Mouse (Mus musculus): ENCODE measurements around the gene Gm10577. TPM values are rescaled to one million over a fixed set of nuclear protein-coding genes. Genes with fewer than 3 reads are reported as not detected.

Gm10577 gene
- polyA plus RNA-seq, 1 experiment from 2014 or later = not detected

DNA sequence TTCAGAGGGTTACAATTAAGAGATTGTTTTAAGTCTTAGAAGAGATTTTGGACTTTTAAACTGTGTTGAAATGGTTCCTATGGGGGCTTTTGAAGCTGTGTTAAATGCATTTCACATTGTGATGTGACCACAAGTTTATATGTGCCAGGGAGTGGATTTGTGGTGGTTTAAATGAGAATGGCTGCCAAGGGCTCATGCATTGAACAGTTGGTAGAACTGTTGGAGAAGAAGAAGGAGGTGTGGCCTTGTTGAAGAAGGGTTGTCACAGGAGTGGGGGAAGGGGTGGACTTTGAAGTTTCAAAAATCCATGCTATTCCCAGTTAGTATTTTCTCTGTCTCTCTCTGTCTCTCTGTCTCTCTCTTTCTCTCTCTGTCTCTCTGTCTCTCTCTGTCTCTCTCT is 23.7 kb upstream of the Gm10577 start:
- Histone ChIP-seq H3K27me3 (ENCODE audit: control insufficient read depth, insufficient read depth, low read length) (no peaks in the 10 kb centered on the region), H3K4me3 (ENCODE audit: low read depth, low read length) (no peak overlapping the region), H3K9me3 (ENCODE audit: control insufficient read depth, low read length) (no peaks in the 10 kb centered on the region), H3K4me1 (replicated peaks; ENCODE audit: control insufficient read depth, insufficient read depth) (no peaks in the 10 kb centered on the region), H3K4me2 (replicated peaks; ENCODE audit: low read depth) (no peak overlapping the region), H3K36me3 (ENCODE audit: control insufficient read depth, insufficient read depth, low read length) (no peaks in the 10 kb centered on the region), H3K27ac (replicated peaks) (no peak overlapping the region), H3K9ac (ENCODE audit: low read length) (no peak overlapping the region)
- DNase-seq (ENCODE audit: low spot score) = no peak
- TF ChIP-seq CTCF (IDR thresholded peaks at IDR 0.05; ENCODE audit: low read depth) (no peak), EP300 (optimal IDR thresholded peaks at IDR 0.05) (no peak)
- no peak for ATAC-seq (ENCODE audit: low FRiP score, low TSS enrichment)

DNA sequence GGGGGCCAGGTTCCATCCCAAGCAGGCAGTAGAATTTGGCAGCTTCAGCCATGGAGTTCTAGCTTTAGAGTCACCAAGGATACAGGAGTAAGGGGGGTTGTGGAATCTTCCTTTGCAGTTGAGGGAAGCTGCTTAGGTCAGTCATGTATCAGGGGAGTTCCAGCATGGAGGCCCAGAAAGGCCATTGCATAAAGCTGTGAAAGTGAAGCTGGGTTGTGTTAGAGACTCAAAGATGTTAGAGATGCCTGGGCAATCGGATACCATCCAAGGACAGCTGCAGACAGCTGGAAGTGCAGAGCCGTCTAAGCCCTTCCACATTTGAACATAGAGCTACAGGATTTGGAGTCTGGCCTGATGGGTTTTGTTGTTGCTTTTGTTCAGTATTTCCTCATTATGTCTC is 23.2 kb upstream of the Gm10577 start:
- Histone ChIP-seq H3K27ac (replicated peaks) (no peak overlapping the region), H3K9me3 (ENCODE audit: control insufficient read depth, low read length) (no peaks in the 10 kb centered on the region), H3K4me2 (replicated peaks; ENCODE audit: low read depth) (no peak overlapping the region), H3K4me1 (replicated peaks; ENCODE audit: control insufficient read depth, insufficient read depth) (no peaks in the 10 kb centered on the region), H3K4me3 (ENCODE audit: low read depth, low read length) (no peak overlapping the region), H3K27me3 (ENCODE audit: control insufficient read depth, insufficient read depth, low read length) (no peaks in the 10 kb centered on the region), H3K36me3 (ENCODE audit: control insufficient read depth, insufficient read depth, low read length) (no peaks in the 10 kb centered on the region), H3K9ac (ENCODE audit: low read length) (no peak overlapping the region)
- TF ChIP-seq EP300 (optimal IDR thresholded peaks at IDR 0.05) = no peak
- ATAC-seq (ENCODE audit: low FRiP score, low TSS enrichment) (no peak), DNase-seq (ENCODE audit: low spot score) (no peak)
- 67% methylated on average over 2 of the region's 2 CpGs for WGBS

DNA sequence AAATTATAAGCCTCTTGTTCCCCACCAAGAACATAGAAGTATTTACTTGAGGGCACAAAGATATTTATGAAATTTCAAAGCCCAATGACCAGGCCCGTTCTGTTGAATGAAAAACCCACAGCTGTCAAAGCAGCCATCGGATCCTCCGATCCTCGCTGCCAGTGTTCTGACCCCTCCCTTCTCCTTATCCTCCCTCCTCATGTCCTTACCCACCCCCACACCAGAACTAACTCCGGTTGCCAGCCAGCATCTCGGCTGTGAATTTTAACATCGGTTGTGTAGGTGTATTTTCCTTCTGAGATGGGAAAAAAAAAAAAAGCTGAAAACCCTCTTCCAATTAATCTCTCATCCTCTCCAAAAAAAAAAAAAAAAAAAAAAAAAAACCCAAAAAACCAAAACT is 16.7 kb upstream of the Gm10577 start:
- WGBS = 77% methylated on average over 7 of the region's 7 CpGs
- H3K36me3 ChIP-seq (ENCODE audit: control insufficient read depth, insufficient read depth, low read length) = no peaks in the 10 kb centered on the region
- H3K4me3 ChIP-seq (ENCODE audit: low read depth, low read length) = no peak overlapping the region
- no peak overlapping the region for H3K9ac ChIP-seq (ENCODE audit: low read length)
- no peaks in the 10 kb centered on the region for H3K4me1 ChIP-seq (replicated peaks; ENCODE audit: control insufficient read depth, insufficient read depth)
- H3K4me2 ChIP-seq (replicated peaks; ENCODE audit: low read depth) = no peak overlapping the region
- ATAC-seq (ENCODE audit: low FRiP score, low TSS enrichment) (no peak), DNase-seq (ENCODE audit: low spot score) (no peak)
- no peak overlapping the region for H3K27ac ChIP-seq (replicated peaks)
- no peaks in the 10 kb centered on the region for H3K9me3 ChIP-seq (ENCODE audit: control insufficient read depth, low read length)
- no peak for TF ChIP-seq CTCF (IDR thresholded peaks at IDR 0.05; ENCODE audit: low read depth)
- TF ChIP-seq EP300 (optimal IDR thresholded peaks at IDR 0.05) = no peak
- H3K27me3 ChIP-seq (ENCODE audit: control insufficient read depth, insufficient read depth, low read length) = no peaks in the 10 kb centered on the region

DNA sequence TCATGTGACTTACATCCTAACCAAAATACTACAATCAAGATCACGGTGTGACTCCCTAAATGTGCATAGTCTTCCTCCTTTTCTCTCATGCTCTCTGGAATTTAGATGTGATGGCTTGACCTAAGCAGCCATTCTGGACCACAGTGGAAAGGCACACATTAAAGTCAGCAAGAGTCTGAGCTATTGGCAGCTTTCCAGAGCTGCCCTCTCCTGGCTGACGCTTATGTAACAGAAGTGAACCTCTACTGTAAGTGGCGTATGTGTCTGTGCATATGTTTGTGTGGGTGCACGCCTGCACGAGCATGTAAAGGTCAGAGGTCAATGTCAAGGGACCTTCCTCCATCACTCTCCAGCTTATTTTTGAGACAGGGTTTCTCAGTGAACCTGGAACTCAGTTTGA is 14.6 kb upstream of the Gm10577 start:
- no peak for TF ChIP-seq CTCF (IDR thresholded peaks at IDR 0.05; ENCODE audit: low read depth)
- TF ChIP-seq EP300 (optimal IDR thresholded peaks at IDR 0.05) = no peak
- H3K4me2 ChIP-seq (replicated peaks; ENCODE audit: low read depth) = no peak overlapping the region
- WGBS = 64% methylated on average over 5 of the region's 5 CpGs
- ATAC-seq (ENCODE audit: low FRiP score, low TSS enrichment) = no peak
- H3K27ac ChIP-seq (replicated peaks) = no peak overlapping the region
- no peaks in the 10 kb centered on the region for H3K4me1 ChIP-seq (replicated peaks; ENCODE audit: control insufficient read depth, insufficient read depth)
- DNase-seq (ENCODE audit: low spot score) = no peak
- no peaks in the 10 kb centered on the region for H3K36me3 ChIP-seq (ENCODE audit: control insufficient read depth, insufficient read depth, low read length)
- no peaks in the 10 kb centered on the region for H3K9me3 ChIP-seq (ENCODE audit: control insufficient read depth, low read length)
- H3K4me3 ChIP-seq (ENCODE audit: low read depth, low read length) = no peak overlapping the region
- H3K27me3 ChIP-seq (ENCODE audit: control insufficient read depth, insufficient read depth, low read length) = no peaks in the 10 kb centered on the region
- no peak overlapping the region for H3K9ac ChIP-seq (ENCODE audit: low read length)

DNA sequence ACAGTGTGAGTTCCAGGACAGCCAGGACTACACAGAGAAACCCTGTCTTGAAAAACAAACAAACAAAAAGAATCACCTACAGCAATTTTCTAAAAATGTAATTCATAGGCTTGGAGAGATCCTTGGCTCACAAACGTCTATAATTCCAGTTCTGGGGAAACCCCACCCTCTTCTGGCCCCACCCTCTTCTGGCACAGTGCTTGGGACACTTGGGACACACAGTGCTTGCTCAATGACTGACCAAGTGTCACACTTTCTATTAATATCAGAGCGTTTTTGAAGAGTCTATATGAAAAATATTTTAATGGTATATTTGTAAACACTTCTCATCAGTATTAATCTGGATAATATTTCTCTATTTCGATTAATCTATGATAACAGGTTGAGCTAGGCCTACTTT is 12.6 kb upstream of the Gm10577 start:
- WGBS = 66% methylated on average over 3 of the region's 3 CpGs
- no peaks in the 10 kb centered on the region for H3K9me3 ChIP-seq (ENCODE audit: control insufficient read depth, low read length)
- H3K36me3 ChIP-seq (ENCODE audit: control insufficient read depth, insufficient read depth, low read length) = no peaks in the 10 kb centered on the region
- no peaks in the 10 kb centered on the region for H3K27me3 ChIP-seq (ENCODE audit: control insufficient read depth, insufficient read depth, low read length)
- no peak overlapping the region for H3K4me3 ChIP-seq (ENCODE audit: low read depth, low read length)
- TF ChIP-seq CTCF (IDR thresholded peaks at IDR 0.05; ENCODE audit: low read depth) (no peak), EP300 (optimal IDR thresholded peaks at IDR 0.05) (no peak)
- no peak overlapping the region for H3K4me2 ChIP-seq (replicated peaks; ENCODE audit: low read depth)
- ATAC-seq (ENCODE audit: low FRiP score, low TSS enrichment) (no peak), DNase-seq (ENCODE audit: low spot score) (no peak)
- H3K4me1 ChIP-seq (replicated peaks; ENCODE audit: control insufficient read depth, insufficient read depth) = no peaks in the 10 kb centered on the region
- no peak overlapping the region for H3K9ac ChIP-seq (ENCODE audit: low read length)
- no peak overlapping the region for H3K27ac ChIP-seq (replicated peaks)

DNA sequence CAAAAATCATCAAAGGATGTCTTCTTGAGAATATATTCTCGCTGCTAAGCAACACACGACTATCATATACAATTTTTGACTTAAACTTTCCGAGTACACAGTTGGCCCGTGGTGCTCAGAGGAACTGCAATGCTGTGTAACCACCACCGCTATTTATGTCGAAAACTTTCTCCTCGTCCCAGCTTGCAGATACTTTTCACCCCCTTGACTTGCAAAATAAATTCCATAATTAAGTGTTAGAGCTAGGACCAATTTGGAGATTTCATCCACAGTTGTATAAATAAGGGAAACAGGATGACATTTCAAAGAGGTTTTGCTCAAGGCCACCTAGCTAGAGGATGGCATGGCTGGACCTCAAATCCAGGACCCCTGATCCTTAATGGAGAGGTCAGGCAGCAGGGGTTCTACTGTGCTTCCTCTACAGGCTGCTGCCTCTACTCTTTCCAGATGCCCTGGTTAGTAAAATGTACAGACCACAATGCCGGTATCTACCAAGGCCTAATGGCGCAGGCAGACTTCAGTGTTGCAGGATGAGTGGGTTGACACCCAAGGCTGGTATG is 7.4 kb upstream of the Gm10577 start:
- no peaks in the 10 kb centered on the region for H3K4me1 ChIP-seq (replicated peaks; ENCODE audit: control insufficient read depth, insufficient read depth)
- H3K27me3 ChIP-seq (ENCODE audit: control insufficient read depth, insufficient read depth, low read length) = no peaks in the 10 kb centered on the region
- H3K9ac ChIP-seq (ENCODE audit: low read length) = no peak overlapping the region
- no peaks in the 10 kb centered on the region for H3K36me3 ChIP-seq (ENCODE audit: control insufficient read depth, insufficient read depth, low read length)
- H3K27ac ChIP-seq (replicated peaks) = no peak overlapping the region
- no peak overlapping the region for H3K4me3 ChIP-seq (ENCODE audit: low read depth, low read length)
- no peak overlapping the region for H3K4me2 ChIP-seq (replicated peaks; ENCODE audit: low read depth)
- TF ChIP-seq EP300 (optimal IDR thresholded peaks at IDR 0.05) (no peak), CTCF (IDR thresholded peaks at IDR 0.05; ENCODE audit: low read depth) (no peak)
- no peak for ATAC-seq (ENCODE audit: low FRiP score, low TSS enrichment)
- DNase-seq (ENCODE audit: low spot score) = no peak
- 82% methylated on average over 9 of the region's 9 CpGs for WGBS
- no peaks in the 10 kb centered on the region for H3K9me3 ChIP-seq (ENCODE audit: control insufficient read depth, low read length)
